Mouse (Mus musculus) skeletal muscle tissue, adult 2 months (tissue): Measurements from ENCODE around the gene Rasgrf2.

Experiments
- DNase-seq: peaks from one replicate; pipeline ENCODE4 v3.0.0-alpha.2; 2012; ENCODE audit warnings: low read depth, low spot score

Gene Rasgrf2

GRCm38 (mm10) chr13:91955175-91955574, 176.3 kb downstream of the Rasgrf2 start:
- DNase-seq, result no peak

GRCm38 (mm10) chr13:91940113-91940512, 191.3 kb downstream of the Rasgrf2 start:
- no peak for DNase-seq

GRCm38 (mm10) chr13:91938826-91939225, 192.6 kb downstream of the Rasgrf2 start:
- no peak for DNase-seq

GRCm38 (mm10) chr13:91937232-91937631, 194.2 kb downstream of the Rasgrf2 start:
- no peak for DNase-seq

GRCm38 (mm10) chr13:91932122-91932521, 199.3 kb downstream of the Rasgrf2 start:
- no peak for DNase-seq

- DNase-seq, result no peak
Measured at GRCm38 (mm10) chr13:91929943-91930726, 201.3 kb downstream of the Rasgrf2 start.

GRCm38 (mm10) chr13:91928605-91929389, 202.7 kb downstream of the Rasgrf2 start:
- no peak for DNase-seq

GRCm38 (mm10) chr13:91921010-91921409, 210.4 kb downstream of the Rasgrf2 start:
- no peak for DNase-seq

- no peak for DNase-seq
Measured at GRCm38 (mm10) chr13:91918764-91919163, 212.7 kb downstream of the Rasgrf2 start.

GRCm38 (mm10) chr13:91917835-91918234, 213.6 kb downstream of the Rasgrf2 start:
- no peak for DNase-seq

- DNase-seq, result no peak
Measured at GRCm38 (mm10) chr13:91916308-91916707, 215.1 kb downstream of the Rasgrf2 start.

- DNase-seq, result no peak
Measured at GRCm38 (mm10) chr13:91915582-91916239, 215.7 kb downstream of the Rasgrf2 start.

- no peak for DNase-seq
Measured at GRCm38 (mm10) chr13:91915192-91915581, 216.3 kb downstream of the Rasgrf2 start.

GRCm38 (mm10) chr13:91911652-91912051, 219.8 kb downstream of the Rasgrf2 start:
- no peak for DNase-seq

GRCm38 (mm10) chr13:91911211-91911610, 220.2 kb downstream of the Rasgrf2 start:
- DNase-seq, result no peak

GRCm38 (mm10) chr13:91908202-91908980, 223.1 kb downstream of the Rasgrf2 start:
- DNase-seq, result peak; percentile 69

GRCm38 (mm10) chr13:91906338-91906737, 225.1 kb downstream of the Rasgrf2 start:
- no peak for DNase-seq

- no peak for DNase-seq
Measured at GRCm38 (mm10) chr13:91896476-91896875, 235.0 kb downstream of the Rasgrf2 start.

GRCm38 (mm10) chr13:91893132-91893531, 238.3 kb downstream of the Rasgrf2 start:
- no peak for DNase-seq

GRCm38 (mm10) chr13:91890031-91890619, 241.3 kb downstream of the Rasgrf2 start:
- DNase-seq, result no peak
